Mouse (Mus musculus) megakaryocyte, embryonic 14.5 days (primary cell): ENCODE results near the gene Gm45234.

Experiments
- FLI1 ChIP-seq: IDR thresholded peaks from 2 replicates; pipeline ENCODE4 v1.6.1; 2012; ENCODE audit warnings: low read length, inconsistent platforms, mixed read lengths
- GATA1 ChIP-seq: IDR thresholded peaks from 3 replicates; pipeline ENCODE4 v1.6.1; 2012; ENCODE audit warnings: mixed read lengths, low read length, inconsistent platforms, borderline replicate concordance

- TF ChIP-seq GATA1 (no peak), FLI1 (peak; percentile 84)
Measured at GRCm38 (mm10) chr6:124711824-124712782, 43.7 kb downstream of the Gm45234 start, which contains the start of the genes Emg1 and Phb2.
